Mouse (Mus musculus): ENCODE results near the gene Arhgap20.

Gene Arhgap20

GRCm38 (mm10) chr9:51764921-51765416 lies at the start of gene Arhgap20:
TSS of gene Arhgap20 (plus strand) at chr9:51765337.
- in situ Hi-C loops (cut with MseI, MboI) = no loop called here

GRCm38 (mm10) chr9:51718793-51719192 lies 46.3 kb upstream of the Arhgap20 start:
- in situ Hi-C loops (cut with MseI, MboI) = no loop called here

- in situ Hi-C loops (cut with MseI, MboI) = no loop called here
Observed at GRCm38 (mm10) chr9:51727960-51728359, 37.2 kb upstream of the Arhgap20 start.

- in situ Hi-C loops (cut with MseI, MboI) = no loop called here
Observed at GRCm38 (mm10) chr9:51735180-51736034, 29.7 kb upstream of the Arhgap20 start.

- in situ Hi-C loops (cut with MseI, MboI) = no loop called here
Observed at GRCm38 (mm10) chr9:51736750-51737368, 28.3 kb upstream of the Arhgap20 start.

- in situ Hi-C loops (cut with MseI, MboI) = no loop called here
Observed at GRCm38 (mm10) chr9:51738349-51738748, 26.8 kb upstream of the Arhgap20 start.

GRCm38 (mm10) chr9:51739826-51740225 lies 25.3 kb upstream of the Arhgap20 start:
- in situ Hi-C loops (cut with MseI, MboI) = no loop called here

- in situ Hi-C loops (cut with MseI, MboI) = no loop called here
Observed at GRCm38 (mm10) chr9:51750144-51750543, 15.0 kb upstream of the Arhgap20 start.

- in situ Hi-C loops (cut with MseI, MboI) = no loop called here
Observed at GRCm38 (mm10) chr9:51761003-51761402, 4.1 kb upstream of the Arhgap20 start.

GRCm38 (mm10) chr9:51764041-51764875 lies 879 bp upstream of the Arhgap20 start:
- in situ Hi-C loops (cut with MseI, MboI) = no loop called here

- in situ Hi-C loops (cut with MseI, MboI) = no loop called here
Observed at GRCm38 (mm10) chr9:51765417-51766174, 459 bp downstream of the Arhgap20 start.

GRCm38 (mm10) chr9:51766175-51767062 lies 1.3 kb downstream of the Arhgap20 start:
- in situ Hi-C loops (cut with MseI, MboI) = no loop called here

- in situ Hi-C loops (cut with MseI, MboI) = loop anchor here in 1 of 2 experiments (10.0 kb wide), 1 partner anchor 131 kb away; no protein-coding TSS in a partner anchor
Observed at GRCm38 (mm10) chr9:51774201-51774600, 9.1 kb downstream of the Arhgap20 start.

- in situ Hi-C loops (cut with MseI, MboI) = loop anchor here in 1 of 2 experiments (10.0 kb wide), 1 partner anchor 128 kb away; no protein-coding TSS in a partner anchor
Observed at GRCm38 (mm10) chr9:51776459-51776858, 11.3 kb downstream of the Arhgap20 start.

- in situ Hi-C loops (cut with MseI, MboI) = loop anchor here in 1 of 2 experiments (10.0 kb wide), 1 partner anchor 128 kb away; no protein-coding TSS in a partner anchor
Observed at GRCm38 (mm10) chr9:51777180-51777579, 12.0 kb downstream of the Arhgap20 start.

GRCm38 (mm10) chr9:51779232-51779631 lies 14.1 kb downstream of the Arhgap20 start:
- in situ Hi-C loops (cut with MseI, MboI) = loop anchor here in 1 of 2 experiments (10.0 kb wide), 1 partner anchor 126 kb away; no protein-coding TSS in a partner anchor

- in situ Hi-C loops (cut with MseI, MboI) = no loop called here
Observed at GRCm38 (mm10) chr9:51781092-51781491, 16.0 kb downstream of the Arhgap20 start.

- in situ Hi-C loops (cut with MseI, MboI) = no loop called here
Observed at GRCm38 (mm10) chr9:51787380-51787779, 22.2 kb downstream of the Arhgap20 start.

- in situ Hi-C loops (cut with MseI, MboI) = no loop called here
Observed at GRCm38 (mm10) chr9:51788466-51788865, 23.3 kb downstream of the Arhgap20 start.

GRCm38 (mm10) chr9:51795206-51795605 lies 30.1 kb downstream of the Arhgap20 start:
- in situ Hi-C loops (cut with MseI, MboI) = no loop called here

Measured in mouse trophoblast stem cell (cell line).